Mouse (Mus musculus): ENCODE measurements around the gene Vwa8. TPM values are rescaled to one million over a fixed set of nuclear protein-coding genes. Genes with fewer than 3 reads are reported as not detected.

Vwa8 gene
- polyA plus RNA-seq (2012; fragmentation: generic; extraction: Trizol), result 13.9 TPM
- long read RNA-seq, experiment 1, partial matches to known transcripts, result 3 of 6 reads
- long read RNA-seq, experiment 1, other reads (novel, unspliced or antisense), result 0 of 6 reads
- long read RNA-seq, experiment 2, full-length matches to known transcripts, result 63 of 87 reads
- long read RNA-seq, experiment 2, partial matches to known transcripts, result 12 of 87 reads
- long read RNA-seq, experiment 2, other reads (novel, unspliced or antisense), result 12 of 87 reads

- Histone ChIP-seq H3K79me3 (ENCODE audit: low read depth) (peaks cover 13% of the 10 kb centered on the region), H3K36me3 (ENCODE audit: control insufficient read depth, insufficient read depth) (no peaks in the 10 kb centered on the region), H3K79me2 (ENCODE audit: control insufficient read depth, insufficient read depth) (peaks cover 26% of the 10 kb centered on the region), H3K27me3 (ENCODE audit: control insufficient read depth, insufficient read depth, insufficient read length) (no peaks in the 10 kb centered on the region), H3K4me3 (ENCODE audit: insufficient read depth, poor library complexity, severe bottlenecking) (peak within 1 kb of the TSS; percentile 60), H3ac (ENCODE audit: control insufficient read depth, insufficient read length, low read depth) (peak within 1 kb of the TSS; percentile 100)
- TF ChIP-seq MAX (IDR thresholded peaks at IDR 0.05), result peak; percentile 15
- TF ChIP-seq MYOD1 (IDR thresholded peaks at IDR 0.05; ENCODE audit: control insufficient read depth, insufficient read length, low read depth), result no peak
- no peak for TF ChIP-seq FOSL1 (IDR thresholded peaks at IDR 0.05; ENCODE audit: insufficient read depth, low read length, poor library complexity, severe bottlenecking)
- TF ChIP-seq CTCF (IDR thresholded peaks at IDR 0.05; ENCODE audit: control insufficient read depth, insufficient read depth, insufficient read length), result peak; percentile 5
- no peak for TF ChIP-seq USF1 (IDR thresholded peaks at IDR 0.05; ENCODE audit: low read depth)
- TF ChIP-seq MYOG (IDR thresholded peaks at IDR 0.05; ENCODE audit: control insufficient read depth, extremely low read depth, insufficient read length), result no peak
- TF ChIP-seq CEBPB (IDR thresholded peaks at IDR 0.05; ENCODE audit: low read depth), result no peak
Measured at GRCm38 (mm10) chr14:78848941-78849911, at the start of gene Vwa8. Gene Vwa8, plus strand, starts transcription at chr14:78849052.

GRCm38 (mm10) chr14:78802378-78802777 is 46.5 kb upstream of the Vwa8 start:
- Histone ChIP-seq H3K4me3 (ENCODE audit: insufficient read depth, poor library complexity, severe bottlenecking) (no peak overlapping the region), H3ac (ENCODE audit: control insufficient read depth, insufficient read length, low read depth) (no peak overlapping the region), H3K79me3 (ENCODE audit: low read depth) (no peaks in the 10 kb centered on the region), H3K79me2 (ENCODE audit: control insufficient read depth, insufficient read depth) (no peaks in the 10 kb centered on the region), H3K36me3 (ENCODE audit: control insufficient read depth, insufficient read depth) (no peaks in the 10 kb centered on the region), H3K27me3 (ENCODE audit: control insufficient read depth, insufficient read depth, insufficient read length) (peaks cover 6% of the 10 kb centered on the region)
- TF ChIP-seq FOSL1 (IDR thresholded peaks at IDR 0.05; ENCODE audit: insufficient read depth, low read length, poor library complexity, severe bottlenecking) (no peak), MYOD1 (IDR thresholded peaks at IDR 0.05; ENCODE audit: control insufficient read depth, insufficient read length, low read depth) (no peak), CTCF (IDR thresholded peaks at IDR 0.05; ENCODE audit: control insufficient read depth, insufficient read depth, insufficient read length) (no peak), USF1 (IDR thresholded peaks at IDR 0.05; ENCODE audit: low read depth) (no peak), MAX (IDR thresholded peaks at IDR 0.05) (no peak)

GRCm38 (mm10) chr14:78803924-78804323 is 44.9 kb upstream of the Vwa8 start:
- Histone ChIP-seq H3K4me3 (ENCODE audit: insufficient read depth, poor library complexity, severe bottlenecking) (no peak overlapping the region), H3K79me3 (ENCODE audit: low read depth) (no peaks in the 10 kb centered on the region), H3K36me3 (ENCODE audit: control insufficient read depth, insufficient read depth) (no peaks in the 10 kb centered on the region), H3K27me3 (ENCODE audit: control insufficient read depth, insufficient read depth, insufficient read length) (peaks cover 6% of the 10 kb centered on the region), H3ac (ENCODE audit: control insufficient read depth, insufficient read length, low read depth) (no peak overlapping the region), H3K79me2 (ENCODE audit: control insufficient read depth, insufficient read depth) (no peaks in the 10 kb centered on the region)
- no peak for TF ChIP-seq MAX (IDR thresholded peaks at IDR 0.05)
- TF ChIP-seq FOSL1 (IDR thresholded peaks at IDR 0.05; ENCODE audit: insufficient read depth, low read length, poor library complexity, severe bottlenecking), result no peak
- TF ChIP-seq CTCF (IDR thresholded peaks at IDR 0.05; ENCODE audit: control insufficient read depth, insufficient read depth, insufficient read length), result no peak

GRCm38 (mm10) chr14:78812896-78813295 is 36.0 kb upstream of the Vwa8 start:
- Histone ChIP-seq H3K79me3 (ENCODE audit: low read depth) (no peaks in the 10 kb centered on the region), H3K4me3 (ENCODE audit: insufficient read depth, poor library complexity, severe bottlenecking) (no peak overlapping the region), H3ac (ENCODE audit: control insufficient read depth, insufficient read length, low read depth) (no peak overlapping the region), H3K27me3 (ENCODE audit: control insufficient read depth, insufficient read depth, insufficient read length) (peaks cover 9% of the 10 kb centered on the region), H3K36me3 (ENCODE audit: control insufficient read depth, insufficient read depth) (no peaks in the 10 kb centered on the region), H3K79me2 (ENCODE audit: control insufficient read depth, insufficient read depth) (no peaks in the 10 kb centered on the region)
- TF ChIP-seq CEBPB (IDR thresholded peaks at IDR 0.05; ENCODE audit: low read depth), result no peak
- no peak for TF ChIP-seq MYOD1 (IDR thresholded peaks at IDR 0.05; ENCODE audit: control insufficient read depth, insufficient read length, low read depth)
- no peak for TF ChIP-seq CTCF (IDR thresholded peaks at IDR 0.05; ENCODE audit: control insufficient read depth, insufficient read depth, insufficient read length)
- no peak for TF ChIP-seq USF1 (IDR thresholded peaks at IDR 0.05; ENCODE audit: low read depth)
- no peak for TF ChIP-seq MAX (IDR thresholded peaks at IDR 0.05)
- TF ChIP-seq FOSL1 (IDR thresholded peaks at IDR 0.05; ENCODE audit: insufficient read depth, low read length, poor library complexity, severe bottlenecking), result no peak
- TF ChIP-seq MYOG (IDR thresholded peaks at IDR 0.05; ENCODE audit: control insufficient read depth, extremely low read depth, insufficient read length), result no peak

- TF ChIP-seq MYOD1 (IDR thresholded peaks at IDR 0.05; ENCODE audit: control insufficient read depth, insufficient read length, low read depth), result no peak
- H3K27me3 ChIP-seq (ENCODE audit: control insufficient read depth, insufficient read depth, insufficient read length), result peaks cover 9% of the 10 kb centered on the region
- no peaks in the 10 kb centered on the region for H3K79me3 ChIP-seq (ENCODE audit: low read depth)
- H3K36me3 ChIP-seq (ENCODE audit: control insufficient read depth, insufficient read depth), result no peaks in the 10 kb centered on the region
- H3ac ChIP-seq (ENCODE audit: control insufficient read depth, insufficient read length, low read depth), result no peak overlapping the region
- no peaks in the 10 kb centered on the region for H3K79me2 ChIP-seq (ENCODE audit: control insufficient read depth, insufficient read depth)
- H3K4me3 ChIP-seq (ENCODE audit: insufficient read depth, poor library complexity, severe bottlenecking), result no peak overlapping the region
Measured at GRCm38 (mm10) chr14:78816411-78816810, 32.4 kb upstream of the Vwa8 start.
